Mouse (Mus musculus): ENCODE measurements around the gene Ptprs. TPM values are rescaled to one million over a fixed set of nuclear protein-coding genes. Genes with fewer than 3 reads are reported as not detected.

The Ptprs gene
- total RNA-seq, 2 experiments from 2014 or later, result 42.2 to 52.2 TPM

GRCm38 (mm10) chr17:56396051-56396450, 80.2 kb downstream of the Ptprs start:
- no peak for DNase-seq (ENCODE audit: low spot score)
- intact Hi-C loops (cut with DNase I), result no loop called here

- DNase-seq (ENCODE audit: low spot score), result no peak
- intact Hi-C loops (cut with DNase I), result no loop called here
Measured at GRCm38 (mm10) chr17:56393889-56394288, 82.4 kb downstream of the Ptprs start.

- no peak for DNase-seq (ENCODE audit: low spot score)
- intact Hi-C loops (cut with DNase I), result no loop called here
Measured at GRCm38 (mm10) chr17:56393238-56393637, 83.0 kb downstream of the Ptprs start.

GRCm38 (mm10) chr17:56387612-56388011, 88.7 kb downstream of the Ptprs start:
- intact Hi-C loops (cut with DNase I), result no loop called here
- no peak for DNase-seq (ENCODE audit: low spot score)

GRCm38 (mm10) chr17:56384903-56385302, 91.4 kb downstream of the Ptprs start:
- intact Hi-C loops (cut with DNase I), result no loop called here
- no peak for DNase-seq (ENCODE audit: low spot score)

- intact Hi-C loops (cut with DNase I), result no loop called here
- no peak for DNase-seq (ENCODE audit: low spot score)
Measured at GRCm38 (mm10) chr17:56382997-56383396, 93.3 kb downstream of the Ptprs start.

DNA sequence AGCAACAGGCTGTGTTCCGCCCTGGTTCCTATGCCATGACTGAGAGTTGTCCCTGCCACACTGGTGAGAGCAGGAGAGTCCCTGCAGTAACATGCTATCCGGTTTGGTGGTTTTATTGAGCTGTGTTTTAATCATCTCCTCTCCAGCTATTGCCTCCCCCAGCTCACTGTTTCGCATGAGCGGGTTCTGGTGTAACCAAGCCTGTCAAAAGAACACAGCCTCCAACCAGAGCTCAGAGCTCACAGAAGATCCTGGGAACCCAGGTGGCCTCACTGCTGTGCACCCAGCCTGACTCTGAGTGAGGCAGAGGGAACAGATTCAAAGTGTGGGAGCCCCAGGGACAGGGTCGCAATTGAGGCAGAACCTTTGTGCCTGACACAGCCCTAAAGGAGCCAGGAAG, 95.1 kb downstream of the Ptprs start:
- DNase-seq (ENCODE audit: low spot score), result no peak
- intact Hi-C loops (cut with DNase I), result no loop called here

DNA sequence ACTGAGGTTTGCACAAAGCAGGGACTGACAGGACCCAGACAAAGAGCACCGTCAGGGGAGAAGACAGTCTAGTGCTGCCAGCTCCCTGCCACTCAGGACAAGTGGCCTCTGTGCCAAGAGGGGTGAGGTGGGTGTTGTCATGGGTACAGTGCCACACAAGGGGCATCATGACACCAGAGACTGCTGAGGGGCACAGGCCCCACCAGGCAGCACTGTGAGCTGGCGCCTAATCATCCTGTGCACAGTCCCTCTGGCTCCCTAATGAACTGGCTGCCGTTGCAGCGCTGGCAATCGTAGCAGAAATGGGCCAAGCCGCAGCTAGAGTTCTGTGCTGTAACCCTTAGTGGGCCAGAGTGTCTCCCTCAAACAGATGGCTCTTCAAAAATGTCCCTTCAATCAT, 96.0 kb downstream of the Ptprs start:
- DNase-seq (ENCODE audit: low spot score), result no peak
- intact Hi-C loops (cut with DNase I), result no loop called here

DNA sequence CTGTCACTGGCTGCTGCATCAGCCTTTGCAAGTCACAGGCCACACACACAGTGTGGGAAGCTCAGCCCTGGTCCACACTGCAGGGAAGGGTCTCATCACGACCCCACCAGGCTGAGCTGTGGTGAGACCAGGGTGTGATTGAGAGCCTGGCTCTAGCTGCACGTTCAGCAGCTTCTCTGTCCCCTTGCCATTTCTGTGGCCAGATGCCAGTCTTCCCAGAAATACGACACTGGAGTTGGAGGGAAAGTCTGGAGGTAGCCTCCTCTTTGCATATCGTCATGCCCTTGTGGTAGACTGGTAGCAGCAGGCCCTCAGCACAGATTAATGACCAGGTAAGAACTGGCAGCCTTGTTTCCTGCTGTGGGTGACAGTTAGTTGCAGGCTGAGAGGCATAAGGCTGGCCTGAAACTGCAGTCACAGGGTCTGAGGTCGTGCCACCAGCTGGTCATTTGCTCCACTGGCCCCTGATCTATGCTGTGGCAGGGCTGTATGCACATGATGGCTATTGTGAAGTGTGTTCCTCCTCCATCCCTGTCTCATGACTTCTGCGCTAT, 96.9 kb downstream of the Ptprs start:
- intact Hi-C loops (cut with DNase I), result no loop called here
- DNase-seq (ENCODE audit: low spot score), result no peak

GRCm38 (mm10) chr17:56374851-56375250, 101.4 kb downstream of the Ptprs start:
- DNase-seq (ENCODE audit: low spot score), result no peak
- intact Hi-C loops (cut with DNase I), result no loop called here

GRCm38 (mm10) chr17:56373136-56374034, 102.9 kb downstream of the Ptprs start:
- no peak for DNase-seq (ENCODE audit: low spot score)
- intact Hi-C loops (cut with DNase I), result no loop called here

- no peak for DNase-seq (ENCODE audit: low spot score)
- intact Hi-C loops (cut with DNase I), result no loop called here
Measured at GRCm38 (mm10) chr17:56372109-56372508, 104.2 kb downstream of the Ptprs start.

DNA sequence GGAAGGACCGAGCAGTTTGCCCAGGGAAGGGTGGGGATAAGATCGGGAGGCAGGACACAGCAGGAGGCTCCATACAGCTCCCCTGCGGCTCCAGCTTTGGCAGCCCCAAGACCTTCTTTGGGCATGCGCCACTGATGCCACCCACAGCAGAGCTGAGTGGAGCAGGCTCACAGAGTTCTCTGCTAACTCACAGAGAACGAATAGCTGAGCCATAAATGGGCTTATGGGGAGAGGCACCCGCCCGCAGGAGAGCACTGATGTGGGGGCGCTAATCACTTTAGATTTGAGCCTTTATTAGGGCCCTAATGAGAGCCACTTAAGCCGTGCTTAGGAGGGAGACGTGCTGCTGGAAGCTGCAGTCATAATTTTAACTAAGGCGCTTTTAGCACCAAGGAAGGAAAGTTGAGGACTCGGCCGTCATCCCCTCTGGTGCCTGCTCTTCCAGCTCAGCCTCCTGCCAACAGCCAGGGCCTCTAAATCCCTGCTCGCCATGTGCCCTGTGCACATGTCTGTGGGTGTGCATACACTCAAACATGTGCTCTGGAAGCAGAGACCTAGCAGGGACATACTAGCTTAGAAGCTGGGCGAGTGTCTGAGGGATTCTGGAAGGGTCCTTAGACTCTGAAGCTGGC, 105.1 kb downstream of the Ptprs start:
- intact Hi-C loops (cut with DNase I), result no loop called here

DNA sequence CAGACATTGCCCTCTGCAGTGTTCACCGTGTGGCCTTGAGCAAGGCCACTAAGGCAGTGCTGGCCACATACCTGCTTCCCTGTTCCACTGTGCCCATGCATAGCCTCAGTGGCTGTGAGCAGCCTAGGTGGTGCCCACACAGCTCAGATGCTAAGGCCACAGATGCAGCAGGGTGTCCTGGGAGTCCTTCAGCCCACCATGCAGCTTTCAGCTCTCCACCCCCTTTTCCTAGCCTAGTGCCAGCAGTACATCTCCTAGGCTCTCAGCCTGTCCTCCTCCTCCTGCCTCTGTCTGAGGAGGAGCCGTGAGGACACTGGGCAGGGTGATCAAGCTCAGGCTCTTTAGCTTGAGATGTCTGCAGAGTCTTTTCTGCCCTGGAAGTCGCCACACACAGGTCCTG, 106.2 kb downstream of the Ptprs start:
- intact Hi-C loops (cut with DNase I), result no loop called here
- no peak for DNase-seq (ENCODE audit: low spot score)

More for the DNA sequence above, 105.1 kb downstream of the Ptprs start:
- no peak for DNase-seq (ENCODE audit: low spot score)

GRCm38 (mm10) chr17:56368291-56368790, 107.9 kb downstream of the Ptprs start:
- intact Hi-C loops (cut with DNase I), result no loop called here
- DNase-seq (ENCODE audit: low spot score), result no peak

GRCm38 (mm10) chr17:56365791-56366673, 110.3 kb downstream of the Ptprs start:
- DNase-seq (ENCODE audit: low spot score), result no peak
- intact Hi-C loops (cut with DNase I), result no loop called here

Measured in heart, postnatal 25 days (tissue).